Mouse (Mus musculus) megakaryocyte, embryonic 14.5 days (primary cell): ENCODE results near the gene Lmtk2. TPM values are rescaled to one million over a fixed set of nuclear protein-coding genes. Genes with fewer than 3 reads are reported as not detected.
A peak's percentile ranks its signal among the peaks of the same experiment; 100 is the strongest.

Source experiments
- H3K27me3 ChIP-seq: replicated peaks from 2 replicates; pipeline ENCODE3; 2012; ENCODE audit warnings: inconsistent platforms
- H3K36me3 ChIP-seq: replicated peaks from 2 replicates; pipeline ENCODE3; 2012; ENCODE audit warnings: low read length, inconsistent platforms, mixed read lengths
- H3K4me1 ChIP-seq: 2 replicates; pipeline ENCODE4 v1.6.1; 2012; ENCODE audit warnings: inconsistent platforms
- H3K4me3 ChIP-seq: replicated peaks from 2 replicates; pipeline ENCODE3; 2012; ENCODE audit warnings: moderate library complexity, mild to moderate bottlenecking, inconsistent platforms
- H3K9me3 ChIP-seq: 2 replicates; pipeline ENCODE4 v1.6.1; 2012; ENCODE audit warnings: inconsistent platforms
- FLI1 ChIP-seq: IDR thresholded peaks from 2 replicates; pipeline ENCODE4 v1.6.1; 2012; ENCODE audit warnings: low read length, inconsistent platforms, mixed read lengths
- GATA1 ChIP-seq: IDR thresholded peaks from 3 replicates; pipeline ENCODE4 v1.6.1; 2012; ENCODE audit warnings: mixed read lengths, low read length, inconsistent platforms, borderline replicate concordance
- polyA plus RNA-seq: library from polyadenylated mRNA; stranded (reverse); fragments of >175 nt; gene quantifications from 2 replicates; pipeline ENCODE4 v1.2.3, GENCODE M21; 2012; ENCODE audit warnings: low replicate concordance; ENCODE audit not compliant: insufficient read depth

Gene Lmtk2
- polyA plus RNA-seq, 1 experiment, result 2.0 TPM

DNA sequence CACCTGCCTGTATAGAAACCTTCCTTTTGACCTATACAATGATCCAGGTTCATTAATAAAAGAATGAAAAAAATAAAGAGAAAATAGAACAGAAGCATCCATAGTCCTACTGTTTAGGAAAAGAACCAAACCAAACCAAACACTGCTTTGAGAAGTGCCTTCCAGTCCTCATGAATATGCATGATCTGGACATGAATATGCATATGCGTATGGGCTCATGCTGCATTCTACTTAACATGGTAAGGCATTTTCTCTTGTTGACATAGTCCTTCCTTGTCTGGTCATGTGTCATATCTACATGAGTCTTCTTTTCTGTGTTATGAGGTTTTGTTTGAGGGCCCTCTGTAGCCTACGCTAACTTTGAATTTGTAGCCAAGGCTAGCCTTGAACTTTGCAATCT lies 16.7 kb upstream of the Lmtk2 start:
- Histone ChIP-seq H3K9me3 (peaks cover 24% of the 10 kb centered on the region), H3K36me3 (no peaks in the 10 kb centered on the region), H3K27me3 (peaks cover 17% of the 10 kb centered on the region), H3K4me1 (no peaks in the 10 kb centered on the region), H3K4me3 (no peak overlapping the region)
- no peak for TF ChIP-seq FLI1
- TF ChIP-seq GATA1, result no peak

DNA sequence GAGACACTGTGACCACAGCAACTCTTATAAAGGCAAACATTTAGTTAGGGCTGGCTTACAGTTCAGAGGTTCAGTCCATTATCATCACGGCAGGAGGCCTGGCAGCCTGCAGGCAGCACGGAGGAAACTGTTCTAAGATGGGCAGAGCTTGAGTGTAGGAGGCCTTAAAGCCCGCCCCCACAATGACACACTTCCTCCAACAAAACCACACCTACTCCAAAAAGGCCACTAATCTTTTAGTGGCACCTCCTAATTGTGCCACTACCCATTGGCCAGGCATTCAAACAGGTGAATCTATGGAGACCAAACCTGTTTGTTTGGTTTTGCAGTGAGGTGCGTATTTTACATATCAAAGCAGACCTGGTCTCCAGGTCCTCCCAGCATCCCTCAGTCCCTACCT lies 16.0 kb upstream of the Lmtk2 start:
- H3K9me3 ChIP-seq, result peaks cover 24% of the 10 kb centered on the region
- no peak for TF ChIP-seq GATA1
- TF ChIP-seq FLI1, result no peak
- H3K4me1 ChIP-seq, result no peaks in the 10 kb centered on the region
- H3K36me3 ChIP-seq, result no peaks in the 10 kb centered on the region
- H3K27me3 ChIP-seq, result peaks cover 21% of the 10 kb centered on the region
- H3K4me3 ChIP-seq, result no peak overlapping the region

DNA sequence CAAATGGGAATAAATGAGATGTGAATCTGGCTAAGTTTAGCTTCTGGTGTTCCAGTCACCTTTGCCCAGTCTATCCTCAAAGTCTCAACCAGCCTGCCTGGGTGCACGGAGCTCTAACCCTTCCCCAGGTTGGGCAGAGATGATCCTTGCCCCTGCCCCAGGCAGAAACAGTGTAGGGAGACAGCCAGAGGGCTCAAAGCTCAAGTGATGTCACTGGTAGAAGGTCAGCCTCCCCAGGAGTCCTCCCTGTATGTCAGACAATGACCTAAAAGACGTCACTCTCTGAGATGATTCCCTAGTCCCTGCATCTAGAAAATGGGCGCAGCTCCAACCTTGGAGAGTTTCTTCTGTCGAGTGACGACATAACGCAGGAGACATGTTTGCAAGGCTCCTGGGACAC lies 14.5 kb upstream of the Lmtk2 start:
- Histone ChIP-seq H3K9me3 (peaks cover 24% of the 10 kb centered on the region), H3K36me3 (no peaks in the 10 kb centered on the region), H3K4me3 (no peak overlapping the region), H3K4me1 (no peaks in the 10 kb centered on the region), H3K27me3 (peaks cover 29% of the 10 kb centered on the region)
- TF ChIP-seq FLI1, result no peak
- TF ChIP-seq GATA1, result no peak

DNA sequence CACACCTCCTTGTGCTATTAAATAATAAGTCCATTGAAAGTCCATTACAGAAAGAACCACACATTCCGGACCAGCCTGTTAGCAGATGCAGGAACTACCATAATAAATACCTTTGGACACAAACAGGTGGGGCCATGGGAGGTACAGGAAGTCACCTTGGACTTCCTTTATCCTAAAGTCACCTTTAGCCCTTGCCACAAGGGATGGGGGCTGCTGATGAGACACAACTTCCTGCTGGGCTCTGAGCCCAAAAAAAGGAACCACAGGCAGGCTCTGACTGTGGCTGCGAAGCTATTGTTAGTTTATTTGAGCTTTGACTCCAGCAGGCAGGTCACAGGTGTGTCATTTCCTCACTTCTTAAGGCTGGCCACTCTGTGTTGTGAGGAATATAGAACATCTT lies 13.7 kb upstream of the Lmtk2 start:
- H3K9me3 ChIP-seq, result peaks cover 24% of the 10 kb centered on the region
- H3K27me3 ChIP-seq, result peaks cover 29% of the 10 kb centered on the region
- TF ChIP-seq FLI1 (no peak), GATA1 (no peak)
- H3K36me3 ChIP-seq, result no peaks in the 10 kb centered on the region
- H3K4me1 ChIP-seq, result no peaks in the 10 kb centered on the region
- H3K4me3 ChIP-seq, result no peak overlapping the region

DNA sequence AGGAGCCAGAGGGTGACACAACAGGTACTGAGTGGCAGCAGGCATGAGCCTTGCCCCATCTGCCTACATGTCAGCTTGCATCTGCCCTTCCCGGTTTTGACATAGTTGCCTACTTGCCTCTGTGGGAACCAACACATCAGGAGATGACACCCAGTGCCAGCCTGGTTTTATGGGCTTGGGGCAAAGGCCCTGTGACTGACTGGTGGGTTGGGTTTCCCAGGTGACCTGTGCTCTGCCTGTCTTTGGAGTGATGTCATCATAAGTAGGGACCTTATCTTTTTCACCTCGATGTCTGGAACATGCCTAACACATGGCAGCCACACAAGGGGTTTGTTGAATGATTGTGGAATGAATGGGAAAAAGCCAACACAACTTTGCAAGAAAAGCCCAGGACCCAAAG lies 11.9 kb upstream of the Lmtk2 start:
- Histone ChIP-seq H3K36me3 (no peaks in the 10 kb centered on the region), H3K4me1 (no peaks in the 10 kb centered on the region), H3K9me3 (peaks cover 13% of the 10 kb centered on the region), H3K4me3 (no peak overlapping the region), H3K27me3 (peaks cover 29% of the 10 kb centered on the region)
- TF ChIP-seq GATA1 (no peak), FLI1 (no peak)

DNA sequence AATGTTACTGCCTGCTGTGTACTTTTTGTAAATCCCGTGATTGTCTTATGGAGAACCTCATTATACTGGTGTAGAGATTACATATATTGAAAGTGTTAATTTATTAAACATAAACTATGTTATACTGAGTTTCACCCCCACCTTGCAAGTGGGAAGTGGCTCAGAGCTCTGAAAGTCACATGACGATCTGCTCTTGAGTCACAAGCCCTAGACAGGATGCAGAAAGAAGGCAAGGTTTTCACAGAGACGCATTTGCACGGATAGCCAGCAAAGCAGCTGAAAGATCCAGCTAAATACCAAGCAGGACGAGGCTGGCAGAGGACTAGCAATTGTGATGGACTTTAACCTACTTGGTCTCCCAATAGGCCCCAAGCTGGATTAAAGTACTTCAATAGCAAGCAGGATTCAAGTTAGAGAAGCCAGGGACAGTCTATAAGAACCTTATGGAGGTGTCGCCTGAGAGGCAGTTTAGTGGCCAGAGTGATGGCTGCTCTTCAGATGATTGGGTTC lies 4.7 kb upstream of the Lmtk2 start:
- H3K27me3 ChIP-seq, result peaks cover 38% of the 10 kb centered on the region

DNA sequence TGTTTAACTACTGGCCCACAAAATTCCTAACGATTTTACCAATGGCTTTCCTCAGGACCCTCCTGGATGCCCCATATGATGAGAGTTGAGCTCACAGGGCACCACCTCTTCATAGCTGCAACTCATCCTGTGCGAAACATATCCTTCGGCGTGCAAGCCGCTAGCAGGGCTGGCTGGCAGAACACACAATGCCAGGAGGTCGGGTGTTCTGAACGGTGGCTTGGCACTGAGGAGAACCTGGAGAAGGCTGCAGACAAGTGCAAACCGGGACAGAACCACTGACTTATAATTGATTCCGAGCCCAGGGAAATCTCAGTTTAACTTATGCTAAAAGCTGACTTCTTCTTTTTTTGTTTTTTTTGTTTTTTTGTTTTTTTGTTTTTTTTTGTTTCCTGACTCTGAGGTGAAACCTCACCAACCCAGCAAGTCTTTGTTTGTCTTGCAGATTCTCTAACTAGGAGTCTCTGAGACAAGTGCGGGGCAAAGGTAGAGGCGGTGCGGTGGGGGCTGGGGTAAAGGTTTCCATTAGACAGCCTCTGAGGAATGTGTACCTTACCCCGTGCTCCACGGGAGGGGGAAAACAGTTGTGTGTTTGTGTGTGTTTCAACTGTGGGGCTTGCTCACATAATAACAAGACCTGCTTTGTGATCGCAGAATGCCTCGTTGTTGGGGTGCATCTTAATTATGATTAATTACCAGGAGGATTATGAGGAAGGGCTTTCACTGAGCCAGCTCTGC lies 2.2 kb upstream of the Lmtk2 start:
- H3K4me1 ChIP-seq, result peaks cover 26% of the 10 kb centered on the region
- TF ChIP-seq GATA1 (no peak), FLI1 (no peak)
- H3K36me3 ChIP-seq, result no peaks in the 10 kb centered on the region
- H3K4me3 ChIP-seq, result no peak overlapping the region
- H3K9me3 ChIP-seq, result peaks cover 5% of the 10 kb centered on the region
- peaks cover 38% of the 10 kb centered on the region for H3K27me3 ChIP-seq

More for the DNA sequence above, 4.7 kb upstream of the Lmtk2 start:
- Histone ChIP-seq H3K9me3 (peaks cover 5% of the 10 kb centered on the region), H3K36me3 (no peaks in the 10 kb centered on the region), H3K4me3 (no peak overlapping the region), H3K4me1 (peaks cover 17% of the 10 kb centered on the region)
- no peak for TF ChIP-seq GATA1
- TF ChIP-seq FLI1, result no peak

DNA sequence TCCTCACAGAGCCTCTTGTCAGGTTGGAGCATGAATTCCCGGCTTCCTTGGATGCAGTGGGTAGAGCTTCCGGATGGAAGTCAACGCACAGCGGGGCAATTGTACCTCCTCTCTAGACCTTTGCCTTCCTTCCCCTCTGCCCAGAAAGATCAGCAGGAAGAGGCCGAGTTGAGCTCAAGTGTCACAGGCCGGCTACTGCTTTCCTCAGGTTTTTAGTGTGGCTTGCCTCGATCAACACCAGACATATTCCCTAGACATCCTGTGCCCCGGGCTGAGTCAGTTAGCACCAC lies 1.7 kb upstream of the Lmtk2 start:
- peaks cover 40% of the 10 kb centered on the region for H3K27me3 ChIP-seq
- TF ChIP-seq FLI1 (no peak), GATA1 (no peak)
- H3K9me3 ChIP-seq, result peaks cover 5% of the 10 kb centered on the region

DNA sequence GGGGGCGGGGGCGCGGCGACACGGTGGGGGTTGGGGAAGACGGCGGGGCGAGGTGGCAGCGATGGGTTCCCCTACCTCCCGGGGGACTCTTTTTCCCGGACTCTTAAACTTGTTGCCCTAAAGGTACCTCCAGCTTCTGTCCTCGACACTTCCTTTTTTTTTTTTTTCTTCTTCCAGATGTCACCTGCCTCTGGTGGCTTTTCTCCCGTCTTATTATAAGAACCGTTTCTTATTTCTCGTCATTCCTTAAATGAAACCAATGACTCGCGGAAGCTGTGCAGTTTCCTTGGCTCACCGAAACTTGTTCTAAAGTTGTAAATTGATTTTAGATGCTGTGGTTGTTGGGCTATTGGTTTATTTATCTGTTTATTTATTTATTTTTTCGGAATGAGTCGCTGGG lies 712 bp downstream of the Lmtk2 start:
- peaks cover 52% of the 10 kb centered on the region for H3K4me1 ChIP-seq
- no peaks in the 10 kb centered on the region for H3K36me3 ChIP-seq
- peak overlapping the region; percentile 97 for H3K4me3 ChIP-seq
- H3K27me3 ChIP-seq, result peaks cover 35% of the 10 kb centered on the region
- TF ChIP-seq GATA1 (no peak), FLI1 (no peak)
- H3K9me3 ChIP-seq, result peaks cover 5% of the 10 kb centered on the region

More for the DNA sequence above, 1.7 kb upstream of the Lmtk2 start:
- Histone ChIP-seq H3K4me3 (no peak overlapping the region), H3K4me1 (peaks cover 31% of the 10 kb centered on the region), H3K36me3 (no peaks in the 10 kb centered on the region)

DNA sequence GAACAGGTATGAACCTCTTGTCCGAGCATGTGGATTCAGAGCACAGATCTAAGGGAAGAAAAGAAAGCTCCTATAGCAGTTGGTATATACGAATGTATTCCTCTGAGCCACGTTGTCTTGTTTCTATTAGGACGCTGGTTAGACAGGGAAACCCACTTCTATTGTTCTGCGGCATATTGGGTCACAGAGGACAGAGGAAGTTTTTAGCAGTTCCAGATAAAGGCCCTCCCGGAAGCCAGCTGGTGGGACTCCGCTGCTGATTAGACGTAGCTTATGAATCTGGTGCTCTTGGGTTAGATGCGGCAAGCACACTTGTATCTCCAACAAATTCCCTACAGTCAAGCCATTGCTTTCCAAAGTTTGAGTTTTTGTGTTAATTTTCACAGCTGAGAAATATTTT lies 4.8 kb downstream of the Lmtk2 start:
- Histone ChIP-seq H3K4me3 (peak overlapping the region; percentile 68), H3K36me3 (no peaks in the 10 kb centered on the region), H3K9me3 (no peaks in the 10 kb centered on the region), H3K27me3 (peaks cover 4% of the 10 kb centered on the region), H3K4me1 (peaks cover 53% of the 10 kb centered on the region)
- TF ChIP-seq GATA1 (no peak; the same call in 2 of the 3 replicates), FLI1 (no peak)
